Mouse (Mus musculus) MEL (cell line): ENCODE data around the gene Camta2. TPM values are rescaled to one million over a fixed set of nuclear protein-coding genes. Genes with fewer than 3 reads are reported as not detected.

Experiments
- DNase-seq: peaks from one replicate; pipeline ENCODE4 v3.0.0; 2011; ENCODE audit warnings: low read depth, low spot score
- H3K27ac ChIP-seq: 2 replicates; pipeline ENCODE4 v1.5.1; 2012; ENCODE audit warnings: low read depth, mild to moderate bottlenecking, control low read depth, low read length, moderate library complexity; ENCODE audit not compliant: control insufficient read depth
- H3K27me3 ChIP-seq, 2 experiments: fragments of 150-350 bp in 1 of 2; sonication (generic) in 1 of 2; 2 replicates each; pipeline ENCODE4 v1.6.1; 2012; ENCODE audit warnings: low read length in 2 of 2, mild to moderate bottlenecking in 2 of 2, improper control_type of control experiment in 1 of 2, moderate library complexity in 1 of 2; ENCODE audit not compliant: insufficient read depth in 2 of 2, control insufficient read depth in 1 of 2
- H3K36me3 ChIP-seq, 2 experiments: 2 replicates each; pipeline ENCODE4 v1.6.1; 2012 to 2014; ENCODE audit warnings: low read length in 2 of 2, improper control_type of control experiment in 1 of 2, inconsistent platforms in 1 of 2, mild to moderate bottlenecking in 1 of 2; ENCODE audit not compliant: insufficient read depth in 2 of 2, control insufficient read depth in 1 of 2
- H3K4me1 ChIP-seq, 2 experiments: fragments of 150-350 bp in 1 of 2; sonication (generic) in 1 of 2; 2 replicates each; pipeline ENCODE4 v1.6.1; 2012; ENCODE audit warnings: low read length in 2 of 2, improper control_type of control experiment in 1 of 2, mild to moderate bottlenecking in 1 of 2; ENCODE audit not compliant: insufficient read depth in 2 of 2, control insufficient read depth in 1 of 2
- H3K4me3 ChIP-seq, 2 experiments: fragments of 150-350 bp in 1 of 2; sonication (generic) in 1 of 2; 2 replicates each; pipeline ENCODE4 v1.5.1; 2012; ENCODE audit warnings: low read depth in 2 of 2, low read length in 2 of 2, mild to moderate bottlenecking in 2 of 2, moderate library complexity in 2 of 2, control low read depth in 1 of 2, improper control_type of control experiment in 1 of 2; ENCODE audit not compliant: control insufficient read depth in 1 of 2, insufficient read depth in 1 of 2
- H3K79me2 ChIP-seq: 2 replicates; pipeline ENCODE4 v1.6.1; 2012; ENCODE audit warnings: mild to moderate bottlenecking, low read length, moderate library complexity; ENCODE audit not compliant: control insufficient read depth, poor library complexity, insufficient read depth
- H3K9ac ChIP-seq: 2 replicates; pipeline ENCODE4 v1.6.1; 2012; ENCODE audit warnings: low read depth, mild to moderate bottlenecking, control low read depth, low read length, moderate library complexity; ENCODE audit not compliant: control insufficient read depth, poor library complexity, severe bottlenecking
- H3K9me3 ChIP-seq: fragments of 150-350 bp; sonication (generic); replicated peaks from 2 replicates; pipeline ENCODE4 v1.6.1; 2012; ENCODE audit warnings: mild to moderate bottlenecking, low read length, improper control_type of control experiment, moderate library complexity; ENCODE audit not compliant: insufficient read depth
- BHLHE40 ChIP-seq: IDR thresholded peaks from 2 replicates; pipeline ENCODE4 v1.6.1; 2012; ENCODE audit warnings: low read depth, mild to moderate bottlenecking, inconsistent platforms, low read length, improper control_type of control experiment, borderline replicate concordance
- CHD2 ChIP-seq: IDR thresholded peaks from 2 replicates; pipeline ENCODE4 v1.6.1; 2011; ENCODE audit warnings: low read length, improper control_type of control experiment
- E2F4 ChIP-seq: IDR thresholded peaks from 2 replicates; pipeline ENCODE4 v1.6.1; 2011; ENCODE audit warnings: low read depth, low read length, improper control_type of control experiment, borderline replicate concordance
- ELF1 ChIP-seq: IDR thresholded peaks from 2 replicates; pipeline ENCODE4 v1.6.1; 2014; ENCODE audit warnings: low read depth, mild to moderate bottlenecking, inconsistent platforms, low read length, improper control_type of control experiment, moderate library complexity
- EP300 ChIP-seq, 2 experiments: IDR thresholded peaks; 2 replicates each; pipeline ENCODE4 v1.6.1; 2011; ENCODE audit warnings: improper control_type of control experiment in 2 of 2, low read length in 2 of 2, low read depth in 1 of 2, mild to moderate bottlenecking in 1 of 2
- ETS1 ChIP-seq: IDR thresholded peaks from 2 replicates; pipeline ENCODE4 v1.6.1; 2012; ENCODE audit warnings: low read depth, mild to moderate bottlenecking, inconsistent platforms, low read length, improper control_type of control experiment, moderate library complexity
- GATA1 ChIP-seq: IDR thresholded peaks from 2 replicates; pipeline ENCODE4 v1.6.1; 2011; ENCODE audit warnings: low read depth, low read length, improper control_type of control experiment
- HCFC1 ChIP-seq: IDR thresholded peaks from 2 replicates; pipeline ENCODE4 v1.6.1; 2012; ENCODE audit warnings: low read depth, mild to moderate bottlenecking, inconsistent platforms, low read length, improper control_type of control experiment, moderate library complexity
- JUND ChIP-seq: IDR thresholded peaks from 2 replicates; pipeline ENCODE4 v1.6.1; 2011; ENCODE audit warnings: low read depth, mild to moderate bottlenecking, improper control_type of control experiment, low read length
- KAT2A ChIP-seq: conservative IDR thresholded peaks from 2 replicates; pipeline ENCODE4 v1.6.1; 2012; ENCODE audit warnings: low read depth, low read length, improper control_type of control experiment, inconsistent platforms
- MAFK ChIP-seq: IDR thresholded peaks from 2 replicates; pipeline ENCODE4 v1.6.1; 2011; ENCODE audit warnings: low read depth, mild to moderate bottlenecking, low read length, improper control_type of control experiment, borderline replicate concordance
- MYB ChIP-seq: IDR thresholded peaks from 2 replicates; pipeline ENCODE4 v1.6.1; 2011; ENCODE audit warnings: mild to moderate bottlenecking, low read depth, low read length, improper control_type of control experiment
- MYC ChIP-seq: IDR thresholded peaks from 2 replicates; pipeline ENCODE4 v1.6.1; 2011; ENCODE audit warnings: low read depth, mild to moderate bottlenecking, low read length, improper control_type of control experiment, moderate library complexity
- POLR2AphosphoS2 ChIP-seq: IDR thresholded peaks from 2 replicates; pipeline ENCODE4 v1.6.1; 2011; ENCODE audit warnings: low read length, improper control_type of control experiment
- POLR2AphosphoS5 ChIP-seq: IDR thresholded peaks from 2 replicates; pipeline ENCODE4 v1.6.1; 2012; ENCODE audit warnings: low read depth, borderline replicate concordance, mild to moderate bottlenecking, inconsistent platforms, low read length, moderate library complexity, mixed read lengths
- RCOR1 ChIP-seq: IDR thresholded peaks from 2 replicates; pipeline ENCODE4 v1.6.1; 2012; ENCODE audit warnings: low read depth, mild to moderate bottlenecking, inconsistent platforms, low read length, improper control_type of control experiment
- SIN3A ChIP-seq: IDR thresholded peaks from 2 replicates; pipeline ENCODE4 v1.6.1; 2012; ENCODE audit warnings: low read length, improper control_type of control experiment, inconsistent platforms
- SMC3 ChIP-seq: IDR thresholded peaks from 2 replicates; pipeline ENCODE4 v1.6.1; 2011; ENCODE audit warnings: low read depth, low read length, improper control_type of control experiment
- TAL1 ChIP-seq: IDR thresholded peaks from 2 replicates; pipeline ENCODE4 v1.6.1; 2012; ENCODE audit warnings: mild to moderate bottlenecking, inconsistent platforms, low read length, moderate library complexity, mixed read lengths
- TBP ChIP-seq: IDR thresholded peaks from 2 replicates; pipeline ENCODE4 v1.8.0; 2011; ENCODE audit warnings: low read depth, low read length, improper control_type of control experiment
- UBTF ChIP-seq: IDR thresholded peaks from 2 replicates; pipeline ENCODE4 v1.6.1; 2012; ENCODE audit warnings: low read depth, mild to moderate bottlenecking, inconsistent platforms, low read length, improper control_type of control experiment, moderate library complexity, borderline replicate concordance; ENCODE audit not compliant: insufficient read depth
- USF1 ChIP-seq: IDR thresholded peaks from 2 replicates; pipeline ENCODE4 v1.6.1; 2014; ENCODE audit warnings: low read depth, mild to moderate bottlenecking, inconsistent platforms, low read length, improper control_type of control experiment, moderate library complexity
- USF2 ChIP-seq, 2 experiments: IDR thresholded peaks; 2 replicates each; pipeline ENCODE4 v1.6.1; 2011 to 2012; ENCODE audit warnings: improper control_type of control experiment in 2 of 2, low read length in 2 of 2, borderline replicate concordance in 1 of 2, inconsistent platforms in 1 of 2, low read depth in 1 of 2, mild to moderate bottlenecking in 1 of 2; ENCODE audit not compliant: insufficient read depth in 1 of 2
- ZC3H11A ChIP-seq: IDR thresholded peaks from 2 replicates; pipeline ENCODE4 v1.6.1; 2012; ENCODE audit warnings: low read depth, mild to moderate bottlenecking, inconsistent platforms, low read length, improper control_type of control experiment
- ZMIZ1 ChIP-seq: IDR thresholded peaks from 2 replicates; pipeline ENCODE4 v1.6.1; 2012; ENCODE audit warnings: low read depth, mild to moderate bottlenecking, inconsistent platforms, low read length, improper control_type of control experiment, moderate library complexity
- ZNF384 ChIP-seq: IDR thresholded peaks from 2 replicates; pipeline ENCODE4 v1.6.1; 2012; ENCODE audit warnings: low read depth, mild to moderate bottlenecking, inconsistent platforms, low read length, improper control_type of control experiment
- polyA plus RNA-seq, 2 experiments: library from polyadenylated mRNA; stranded (reverse) in 1 of 2; unstranded in 1 of 2; fragments of >175 nt in 1 of 2; fragments of >200 nt in 1 of 2; gene quantifications; 2 replicates each; pipeline versions ENCODE4 v1.2.1 to v1.2.4; 2012; ENCODE audit warnings: low replicate concordance in 2 of 2, low read depth in 1 of 2; ENCODE audit not compliant: insufficient read length in 2 of 2, insufficient read depth in 1 of 2, missing spikeins in 1 of 2
- total RNA-seq: library from RNA; depleted of rRNA; stranded (reverse); fragments of 300-350 nt; gene quantifications from 2 replicates; pipeline ENCODE4 v1.2.3, GENCODE M21; 2012

Camta2 gene
- total and polyA plus RNA-seq, 3 experiments = 1.9 to 15.0 TPM; not detected in 1

DNA sequence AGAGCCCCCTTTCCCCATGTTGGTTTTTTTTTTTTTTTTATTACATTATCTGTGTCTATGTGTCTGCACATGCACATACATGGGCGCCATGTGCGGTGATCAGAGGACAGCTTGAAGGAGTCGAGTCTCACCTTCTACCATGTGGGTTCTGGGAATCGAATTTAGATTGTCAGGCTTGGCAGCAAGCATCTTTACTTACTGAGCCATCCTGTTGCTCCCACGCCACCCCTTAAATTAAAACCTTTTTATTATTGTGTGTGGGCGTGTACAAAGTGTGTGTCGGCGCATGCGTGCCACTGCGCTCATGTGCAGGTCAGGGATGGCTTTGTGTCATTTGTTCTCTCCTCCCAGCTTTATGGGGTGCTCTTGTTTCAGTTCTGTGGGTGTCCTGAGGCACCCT lies 23.1 kb upstream of the Camta2 start:
- Histone ChIP-seq H3K27me3 (no peaks in the 10 kb centered on the region), H3K36me3 (no peaks in the 10 kb centered on the region; a peak in 1 of 4 replicates)
- no peak for DNase-seq
- TF ChIP-seq RCOR1 = no peak
- no peak for TF ChIP-seq MAFK
- no peak for TF ChIP-seq MYB
- no peak for TF ChIP-seq HCFC1
- TF ChIP-seq TBP = no peak
- TF ChIP-seq E2F4 = no peak
- no peak for TF ChIP-seq SIN3A
- TF ChIP-seq TAL1 = no peak
- TF ChIP-seq GATA1 = no peak
- no peak for TF ChIP-seq BHLHE40
- no peak for TF ChIP-seq SMC3
- TF ChIP-seq EP300 (IDR thresholded peaks at IDR 0.05; ENCODE audit: low read depth in 1 of 2, low read length in 2 of 2) = no peak
- no peak for TF ChIP-seq ETS1
- TF ChIP-seq, all 39 proteins: peak for 0
- Histone ChIP-seq H3K4me1 (no peaks in the 10 kb centered on the region), H3K9me3 (no peaks in the 10 kb centered on the region), H3K79me2 (no peaks in the 10 kb centered on the region), H3K27ac (no peak overlapping the region), H3K9ac (no peak overlapping the region), H3K4me3 (no peak overlapping the region)

DNA sequence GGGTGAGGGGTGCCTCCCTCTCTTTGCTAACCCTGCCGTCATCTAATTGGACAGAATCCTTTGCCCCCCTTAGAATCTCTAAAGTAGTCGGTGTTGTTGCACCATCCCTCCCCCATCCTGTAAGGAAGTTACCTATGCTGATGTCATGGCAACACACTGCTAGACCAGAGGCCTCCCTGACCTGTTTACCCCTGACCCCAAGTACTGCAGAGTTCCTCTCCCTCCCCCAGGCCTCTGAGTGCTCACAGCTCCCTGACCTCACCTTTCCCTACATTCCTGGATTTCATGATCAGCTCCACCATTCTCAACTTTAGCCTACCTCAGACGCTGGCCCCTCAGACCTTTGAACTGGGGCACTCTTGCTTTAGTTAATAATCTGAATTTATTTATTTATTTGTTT lies 18.2 kb upstream of the Camta2 start:
- no peak overlapping the region for H3K27ac ChIP-seq
- no peaks in the 10 kb centered on the region for H3K9me3 ChIP-seq
- no peaks in the 10 kb centered on the region for H3K79me2 ChIP-seq
- no peak for DNase-seq
- no peak for TF ChIP-seq ETS1
- no peak for TF ChIP-seq E2F4
- no peak for TF ChIP-seq POLR2AphosphoS2
- TF ChIP-seq ZNF384 = no peak
- no peak for TF ChIP-seq KAT2A
- TF ChIP-seq CHD2 = no peak
- no peak for TF ChIP-seq MYC
- no peak for TF ChIP-seq UBTF
- no peak for TF ChIP-seq JUND
- no peak for TF ChIP-seq MYB
- no peak for TF ChIP-seq USF2 (IDR thresholded peaks at IDR 0.05; ENCODE audit: borderline replicate concordance in 1 of 2, insufficient read depth in 1 of 2, low read depth in 1 of 2, low read length in 2 of 2)
- TF ChIP-seq USF1 = no peak
- no peak for TF ChIP-seq ZMIZ1
- TF ChIP-seq ELF1 = no peak
- TF ChIP-seq ZC3H11A = no peak
- no peak for TF ChIP-seq POLR2AphosphoS5
- H3K4me3 ChIP-seq = no peak overlapping the region
- H3K27me3 ChIP-seq = no peaks in the 10 kb centered on the region
- no peaks in the 10 kb centered on the region; a peak in 1 of 4 replicates for H3K36me3 ChIP-seq
- no peak overlapping the region for H3K9ac ChIP-seq
- H3K4me1 ChIP-seq = peaks cover 0 to under 1% of the 10 kb centered on the region in 2 experiments; a peak in 1 of 4 replicates
